Mouse (Mus musculus): ENCODE data around the gene Coq8b. TPM values are rescaled to one million over a fixed set of nuclear protein-coding genes. Genes with fewer than 3 reads are reported as not detected.

Gene Coq8b
- polyA plus RNA-seq, 1 experiment from 2014 or later: 16.7 TPM

DNA sequence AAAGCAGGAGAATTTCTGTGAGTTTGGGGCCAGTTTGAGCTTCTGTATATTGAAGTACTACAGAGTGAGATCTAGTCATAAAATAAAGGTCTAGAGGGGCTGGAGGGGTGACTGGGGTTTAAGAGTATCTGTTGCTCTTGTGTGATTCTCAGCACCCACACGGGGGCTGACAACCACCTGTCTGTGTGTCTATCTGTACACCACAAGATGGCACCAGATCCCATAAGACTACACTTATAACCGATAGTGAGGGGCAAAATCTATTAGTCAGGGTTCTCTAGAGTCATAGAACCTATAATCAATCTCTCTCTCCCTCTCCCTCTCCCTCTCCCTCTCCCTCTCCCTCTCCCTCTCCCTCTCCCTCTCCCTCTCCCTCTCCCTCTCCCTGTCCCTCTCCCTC, 57.7 kb downstream of the Coq8b start:
- Histone ChIP-seq H3K4me3 (ENCODE audit: low read depth, low read length) (no peak overlapping the region), H3K4me2 (ENCODE audit: low read depth, low read length) (no peak overlapping the region), H3K4me1 (ENCODE audit: control insufficient read depth, insufficient read depth, low read length) (no peaks in the 10 kb centered on the region), H3K27me3 (ENCODE audit: control insufficient read depth, insufficient read depth, low read length) (no peaks in the 10 kb centered on the region), H3K9me3 (ENCODE audit: control insufficient read depth, low read length) (no peaks in the 10 kb centered on the region), H3K9ac (replicated peaks; ENCODE audit: low read depth, low read length) (no peak overlapping the region), H3K27ac (ENCODE audit: low read depth, low read length) (no peak overlapping the region), H3K36me3 (ENCODE audit: control insufficient read depth, insufficient read depth, low read length) (no peaks in the 10 kb centered on the region)
- 65% methylated on average over 2 of the region's 2 CpGs for WGBS
- no peak for ATAC-seq (ENCODE audit: low read depth)

DNA sequence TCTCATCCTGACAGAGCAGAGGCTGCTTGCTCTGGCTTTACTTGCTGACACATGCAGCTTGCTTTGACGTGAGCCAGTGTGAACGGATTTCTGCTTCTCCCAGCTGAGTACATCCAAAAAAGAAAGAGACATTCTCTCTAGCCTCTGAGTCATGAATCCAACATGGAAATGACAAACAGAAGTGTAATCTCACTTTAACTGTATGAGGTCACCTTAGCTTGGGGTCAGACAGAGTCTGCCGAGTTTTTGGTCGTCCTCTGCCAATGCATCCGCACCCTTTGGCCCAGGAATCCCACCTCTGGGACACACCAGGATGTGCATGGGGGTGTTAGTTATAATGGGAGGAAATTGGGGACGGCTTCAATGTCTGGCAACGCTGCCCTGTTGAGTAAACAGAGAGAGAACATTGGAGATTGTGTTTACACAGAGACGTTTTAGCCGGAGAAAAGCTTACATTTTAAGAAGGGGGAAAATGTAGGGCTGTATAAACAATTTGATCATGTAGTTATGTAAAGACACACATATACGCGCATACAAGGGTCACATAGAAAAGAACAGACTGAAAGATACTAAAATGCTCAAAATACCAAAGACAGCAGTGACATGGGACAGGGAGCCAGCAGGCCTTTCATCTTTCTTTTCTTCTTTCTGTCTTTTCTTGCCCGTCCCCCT, 59.1 kb downstream of the Coq8b start:
- Histone ChIP-seq H3K27ac (ENCODE audit: low read depth, low read length) (no peak overlapping the region), H3K27me3 (ENCODE audit: control insufficient read depth, insufficient read depth, low read length) (no peaks in the 10 kb centered on the region), H3K4me2 (ENCODE audit: low read depth, low read length) (no peak overlapping the region), H3K4me3 (ENCODE audit: low read depth, low read length) (no peak overlapping the region), H3K9ac (replicated peaks; ENCODE audit: low read depth, low read length) (no peak overlapping the region), H3K4me1 (ENCODE audit: control insufficient read depth, insufficient read depth, low read length) (no peaks in the 10 kb centered on the region), H3K36me3 (ENCODE audit: control insufficient read depth, insufficient read depth, low read length) (no peaks in the 10 kb centered on the region), H3K9me3 (ENCODE audit: control insufficient read depth, low read length) (no peaks in the 10 kb centered on the region)
- WGBS: 76% methylated on average over 12 of the region's 12 CpGs
- ATAC-seq (ENCODE audit: low read depth): no peak

DNA sequence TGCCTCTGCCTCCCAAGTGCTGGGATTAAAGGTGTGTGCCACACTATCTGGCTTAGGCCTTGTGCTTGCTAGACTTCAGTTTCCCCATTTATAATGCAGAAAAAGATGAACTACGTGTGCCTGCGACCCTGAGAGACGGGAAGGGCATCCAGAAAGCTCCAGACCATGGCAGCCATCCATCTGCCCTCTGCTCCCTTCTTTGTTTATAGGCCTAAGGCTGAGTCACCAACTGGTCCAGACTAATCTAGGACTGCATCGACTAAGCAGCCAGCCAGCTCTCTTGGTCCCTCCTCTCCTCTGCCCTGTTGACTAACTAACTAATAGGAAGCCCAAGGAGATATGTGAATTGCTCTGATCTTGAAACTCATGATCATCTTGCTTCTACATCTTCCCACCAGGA, 63.1 kb downstream of the Coq8b start:
- H3K27me3 ChIP-seq (ENCODE audit: control insufficient read depth, insufficient read depth, low read length): no peaks in the 10 kb centered on the region
- no peak for ATAC-seq (ENCODE audit: low read depth)
- WGBS: 92% methylated on average over 4 of the region's 4 CpGs
- H3K4me3 ChIP-seq (ENCODE audit: low read depth, low read length): no peak overlapping the region
- H3K36me3 ChIP-seq (ENCODE audit: control insufficient read depth, insufficient read depth, low read length): no peaks in the 10 kb centered on the region
- H3K4me1 ChIP-seq (ENCODE audit: control insufficient read depth, insufficient read depth, low read length): no peaks in the 10 kb centered on the region
- H3K4me2 ChIP-seq (ENCODE audit: low read depth, low read length): no peak overlapping the region
- H3K9me3 ChIP-seq (ENCODE audit: control insufficient read depth, low read length): no peaks in the 10 kb centered on the region
- no peak overlapping the region for H3K27ac ChIP-seq (ENCODE audit: low read depth, low read length)
- no peak overlapping the region for H3K9ac ChIP-seq (replicated peaks; ENCODE audit: low read depth, low read length)

DNA sequence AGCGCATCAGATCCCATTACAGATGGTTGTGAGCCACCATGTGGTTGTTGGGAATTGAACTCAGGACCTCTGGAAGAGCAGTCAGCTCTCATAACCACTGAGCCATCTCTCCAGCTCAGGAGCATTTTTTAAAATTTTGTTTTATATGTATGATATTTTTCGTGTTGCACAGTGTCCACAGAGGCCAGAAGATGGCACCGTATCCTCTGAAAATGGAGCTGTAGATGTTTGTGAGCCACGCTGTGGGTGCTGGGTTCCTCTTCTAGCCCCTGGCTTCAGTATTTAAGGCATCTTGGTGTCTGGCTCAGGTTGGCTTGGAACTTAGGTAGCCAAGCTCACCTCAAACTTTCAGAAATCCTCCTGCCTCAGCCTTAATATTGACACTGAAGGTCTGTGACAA, 63.7 kb downstream of the Coq8b start:
- 88% methylated on average over 4 of the region's 4 CpGs for WGBS
- Histone ChIP-seq H3K9me3 (ENCODE audit: control insufficient read depth, low read length) (no peaks in the 10 kb centered on the region), H3K4me2 (ENCODE audit: low read depth, low read length) (no peak overlapping the region), H3K36me3 (ENCODE audit: control insufficient read depth, insufficient read depth, low read length) (no peaks in the 10 kb centered on the region), H3K4me1 (ENCODE audit: control insufficient read depth, insufficient read depth, low read length) (no peaks in the 10 kb centered on the region), H3K9ac (replicated peaks; ENCODE audit: low read depth, low read length) (no peak overlapping the region), H3K27me3 (ENCODE audit: control insufficient read depth, insufficient read depth, low read length) (no peaks in the 10 kb centered on the region), H3K4me3 (ENCODE audit: low read depth, low read length) (no peak overlapping the region), H3K27ac (ENCODE audit: low read depth, low read length) (no peak overlapping the region)
- no peak for ATAC-seq (ENCODE audit: low read depth)

DNA sequence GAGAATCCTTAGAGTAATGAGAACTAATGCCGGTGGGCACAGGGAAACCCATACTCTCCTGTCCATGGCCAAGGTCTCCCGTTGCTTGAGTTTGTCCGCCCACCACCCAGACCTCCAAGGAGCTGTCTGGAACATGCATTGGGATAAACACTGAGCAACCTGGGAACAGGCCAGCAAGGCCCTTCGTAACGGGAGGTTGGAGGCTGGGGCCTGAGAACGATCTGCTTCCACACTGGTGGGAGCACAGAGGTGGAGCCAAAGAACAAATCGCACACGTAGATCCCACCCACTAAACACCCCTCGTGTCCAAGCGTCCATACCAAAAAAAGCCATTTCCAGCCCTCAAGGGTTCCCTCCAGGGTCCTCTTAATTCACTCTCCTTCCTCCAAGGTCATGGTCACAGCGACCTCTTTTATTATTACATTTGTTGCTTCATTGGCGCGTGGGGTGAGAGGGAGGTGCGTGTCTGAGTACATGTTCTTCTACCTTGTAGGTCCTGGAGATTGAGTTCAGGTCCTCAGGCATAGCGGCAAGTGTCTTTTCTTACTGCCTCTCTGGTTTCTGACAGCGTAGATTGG, 65.3 kb downstream of the Coq8b start:
- Histone ChIP-seq H3K4me2 (ENCODE audit: low read depth, low read length) (no peak overlapping the region), H3K27ac (ENCODE audit: low read depth, low read length) (no peak overlapping the region), H3K9me3 (ENCODE audit: control insufficient read depth, low read length) (no peaks in the 10 kb centered on the region), H3K9ac (replicated peaks; ENCODE audit: low read depth, low read length) (no peak overlapping the region), H3K4me1 (ENCODE audit: control insufficient read depth, insufficient read depth, low read length) (no peaks in the 10 kb centered on the region), H3K36me3 (ENCODE audit: control insufficient read depth, insufficient read depth, low read length) (no peaks in the 10 kb centered on the region), H3K4me3 (ENCODE audit: low read depth, low read length) (no peak overlapping the region), H3K27me3 (ENCODE audit: control insufficient read depth, insufficient read depth, low read length) (no peaks in the 10 kb centered on the region)
- no peak for ATAC-seq (ENCODE audit: low read depth)
- 89% methylated on average over 16 of the region's 16 CpGs for WGBS

DNA sequence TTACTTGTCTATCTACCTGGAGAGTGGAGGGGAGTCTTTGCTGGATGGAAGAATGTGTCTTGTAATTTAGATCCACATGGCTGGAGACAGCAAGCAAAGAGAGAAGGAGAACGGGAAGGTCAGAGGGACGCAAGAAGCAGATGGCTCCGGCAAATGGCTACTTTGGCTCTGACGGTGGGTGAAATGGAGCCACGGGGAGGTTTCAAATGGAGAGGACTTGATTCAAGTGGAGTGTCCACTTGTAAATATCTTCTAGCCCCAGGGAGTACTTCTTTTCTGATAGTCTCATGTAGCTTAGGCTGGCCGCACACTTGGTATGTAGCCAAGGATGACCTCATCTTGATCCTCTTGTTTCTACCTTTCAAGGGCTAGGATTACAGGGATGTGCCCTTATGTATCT, 66.0 kb downstream of the Coq8b start:
- H3K27ac ChIP-seq (ENCODE audit: low read depth, low read length): no peak overlapping the region
- WGBS: 89% methylated on average over 6 of the region's 6 CpGs
- H3K4me2 ChIP-seq (ENCODE audit: low read depth, low read length): no peak overlapping the region
- H3K9me3 ChIP-seq (ENCODE audit: control insufficient read depth, low read length): no peaks in the 10 kb centered on the region
- H3K27me3 ChIP-seq (ENCODE audit: control insufficient read depth, insufficient read depth, low read length): no peaks in the 10 kb centered on the region
- ATAC-seq (ENCODE audit: low read depth): no peak
- H3K9ac ChIP-seq (replicated peaks; ENCODE audit: low read depth, low read length): no peak overlapping the region
- H3K4me3 ChIP-seq (ENCODE audit: low read depth, low read length): no peak overlapping the region
- no peaks in the 10 kb centered on the region for H3K36me3 ChIP-seq (ENCODE audit: control insufficient read depth, insufficient read depth, low read length)
- H3K4me1 ChIP-seq (ENCODE audit: control insufficient read depth, insufficient read depth, low read length): no peaks in the 10 kb centered on the region

DNA sequence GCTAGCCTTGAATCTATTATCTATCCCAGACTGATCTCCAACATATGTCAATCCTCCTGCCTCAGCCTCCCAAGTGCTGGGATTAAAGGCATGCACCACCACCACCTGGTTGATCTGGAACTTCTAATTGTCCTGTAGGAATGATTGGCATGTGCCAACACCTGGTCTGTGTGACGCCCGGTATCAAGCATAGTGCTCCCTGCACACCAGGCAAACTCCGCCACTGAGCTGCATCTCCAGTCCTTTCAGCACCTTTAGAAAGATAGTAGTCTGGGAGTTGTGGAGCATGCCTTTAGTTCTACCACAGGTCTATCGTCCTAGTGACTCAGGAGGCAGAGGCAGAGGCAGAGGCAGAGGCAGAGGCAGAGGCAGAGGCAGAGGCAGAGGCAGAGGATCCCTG, 67.5 kb downstream of the Coq8b start:
- H3K4me3 ChIP-seq (ENCODE audit: low read depth, low read length): no peak overlapping the region
- H3K9me3 ChIP-seq (ENCODE audit: control insufficient read depth, low read length): no peaks in the 10 kb centered on the region
- WGBS: 90% methylated on average over 4 of the region's 4 CpGs
- no peak overlapping the region for H3K9ac ChIP-seq (replicated peaks; ENCODE audit: low read depth, low read length)
- H3K27ac ChIP-seq (ENCODE audit: low read depth, low read length): no peak overlapping the region
- no peak overlapping the region for H3K4me2 ChIP-seq (ENCODE audit: low read depth, low read length)
- no peaks in the 10 kb centered on the region for H3K27me3 ChIP-seq (ENCODE audit: control insufficient read depth, insufficient read depth, low read length)
- no peak for ATAC-seq (ENCODE audit: low read depth)
- no peaks in the 10 kb centered on the region for H3K4me1 ChIP-seq (ENCODE audit: control insufficient read depth, insufficient read depth, low read length)
- H3K36me3 ChIP-seq (ENCODE audit: control insufficient read depth, insufficient read depth, low read length): no peaks in the 10 kb centered on the region

DNA sequence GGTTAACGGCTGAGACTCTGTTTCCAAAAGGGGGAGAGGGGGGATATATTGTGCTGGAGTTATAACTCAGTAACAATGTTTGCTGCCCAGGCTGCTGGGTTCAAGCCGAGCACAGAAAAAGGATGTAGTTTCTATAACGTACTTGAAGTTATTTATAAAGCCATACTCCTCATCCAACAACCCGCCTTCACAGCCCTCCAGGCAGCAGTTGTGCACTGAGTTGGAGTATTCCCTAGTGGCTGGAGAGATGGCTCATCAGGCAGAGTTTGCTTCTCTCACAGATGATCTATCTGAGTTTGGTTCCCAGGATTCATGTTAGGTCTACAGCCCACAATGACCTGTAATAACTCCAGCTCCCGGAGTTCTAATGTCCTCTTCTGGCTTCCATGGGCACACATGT, 68.0 kb downstream of the Coq8b start:
- H3K4me2 ChIP-seq (ENCODE audit: low read depth, low read length): no peak overlapping the region
- H3K4me3 ChIP-seq (ENCODE audit: low read depth, low read length): no peak overlapping the region
- no peak for ATAC-seq (ENCODE audit: low read depth)
- WGBS: 73% methylated on average over 5 of the region's 5 CpGs
- H3K27ac ChIP-seq (ENCODE audit: low read depth, low read length): no peak overlapping the region
- no peaks in the 10 kb centered on the region for H3K9me3 ChIP-seq (ENCODE audit: control insufficient read depth, low read length)
- no peak overlapping the region for H3K9ac ChIP-seq (replicated peaks; ENCODE audit: low read depth, low read length)
- H3K36me3 ChIP-seq (ENCODE audit: control insufficient read depth, insufficient read depth, low read length): no peaks in the 10 kb centered on the region
- no peaks in the 10 kb centered on the region for H3K27me3 ChIP-seq (ENCODE audit: control insufficient read depth, insufficient read depth, low read length)
- H3K4me1 ChIP-seq (ENCODE audit: control insufficient read depth, insufficient read depth, low read length): no peaks in the 10 kb centered on the region

DNA sequence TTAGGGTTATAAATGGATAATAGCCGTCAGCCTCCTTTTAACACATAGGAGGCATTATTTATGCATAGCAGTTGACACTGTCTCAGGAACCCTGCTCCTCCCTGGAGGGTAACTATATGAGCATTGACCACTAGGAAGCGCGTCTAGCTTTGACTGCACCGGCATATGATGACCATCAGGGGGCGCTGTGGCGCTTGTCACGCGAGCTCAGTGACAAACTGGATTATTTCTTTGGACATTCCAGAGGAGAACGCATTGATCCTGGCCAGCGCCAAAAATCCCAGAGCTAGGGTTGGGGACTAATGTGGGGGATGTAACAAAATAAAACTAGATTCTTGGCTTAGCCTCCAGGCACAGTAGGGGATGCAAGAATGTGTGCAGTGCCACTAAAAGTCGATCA, 69.3 kb downstream of the Coq8b start:
- Histone ChIP-seq H3K9me3 (ENCODE audit: control insufficient read depth, low read length) (no peaks in the 10 kb centered on the region), H3K9ac (replicated peaks; ENCODE audit: low read depth, low read length) (no peak overlapping the region), H3K4me3 (ENCODE audit: low read depth, low read length) (no peak overlapping the region), H3K4me2 (ENCODE audit: low read depth, low read length) (no peak overlapping the region), H3K4me1 (ENCODE audit: control insufficient read depth, insufficient read depth, low read length) (no peaks in the 10 kb centered on the region), H3K27ac (ENCODE audit: low read depth, low read length) (no peak overlapping the region), H3K27me3 (ENCODE audit: control insufficient read depth, insufficient read depth, low read length) (no peaks in the 10 kb centered on the region), H3K36me3 (ENCODE audit: control insufficient read depth, insufficient read depth, low read length) (no peaks in the 10 kb centered on the region)
- 12% methylated on average over 11 of the region's 11 CpGs for WGBS
- no peak for ATAC-seq (ENCODE audit: low read depth)

Measured in neural tube, embryonic 14.5 days (tissue).